Mouse (Mus musculus): ENCODE results near the gene Pde10a.

DNA sequence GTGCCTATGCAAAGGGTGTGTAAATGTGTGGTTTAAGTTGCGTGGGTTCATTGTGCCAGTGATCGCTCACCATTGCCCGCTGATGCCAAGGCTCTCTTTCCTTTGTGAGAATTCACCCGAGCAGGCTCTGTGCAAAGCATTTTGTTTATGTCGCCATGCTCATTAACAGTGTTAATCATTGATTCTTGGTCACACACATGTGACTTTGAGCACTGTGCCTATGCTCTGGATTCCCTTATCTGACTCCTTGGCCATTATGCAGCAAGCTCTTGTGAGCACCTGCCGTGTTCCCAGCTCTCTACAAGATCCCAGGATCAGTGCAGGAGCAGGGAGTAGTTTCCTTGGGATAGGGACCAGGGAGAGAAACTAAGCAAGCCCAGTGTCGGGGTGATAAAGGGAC is 318.8 kb downstream of the Pde10a start:
- no peak for TF ChIP-seq CTCF (IDR thresholded peaks at IDR 0.05; ENCODE audit: low read depth, low read length)
- TF ChIP-seq POLR2A (IDR thresholded peaks at IDR 0.05; ENCODE audit: extremely low read depth, insufficient read depth, low read length), result no peak
